Mouse (Mus musculus) midbrain, embryonic 11.5 days (tissue): Measurements from ENCODE around the gene Clrn3. TPM values are rescaled to one million over a fixed set of nuclear protein-coding genes. Genes with fewer than 3 reads are reported as not detected.
"Not testable (repeated sequence)": the region's sequence is repeated elsewhere in the genome, so short reads cannot be mapped to it uniquely, and the experiment has no call there.

ENCODE experiments used
- ATAC-seq: fragments of 200-750 bp; cut with Nextera tagmentation; 2 replicates; pipeline ENCODE4 v1.8.0; 2017; ENCODE audit warnings: moderate TSS enrichment, moderate library complexity; ENCODE audit not compliant: low FRiP score
- DNase-seq: peaks from one replicate; pipeline ENCODE4 v3.0.0; 2015; ENCODE audit warnings: low spot score; ENCODE audit errors: missing footprints
- H3K27ac ChIP-seq: fragments of 300-500 bp; sonication (generic); 2 replicates; pipeline ENCODE4 v1.5.1; 2014; ENCODE audit warnings: low read depth, low read length
- H3K27me3 ChIP-seq: fragments of 300-500 bp; sonication (generic); 2 replicates; pipeline ENCODE4 v1.6.1; 2014; ENCODE audit warnings: mild to moderate bottlenecking, low read length, moderate library complexity, mixed read lengths; ENCODE audit not compliant: control insufficient read depth, insufficient read depth
- H3K36me3 ChIP-seq: fragments of 300-500 bp; sonication (generic); 2 replicates; pipeline ENCODE4 v1.6.1; 2014; ENCODE audit warnings: mild to moderate bottlenecking, low read length, moderate library complexity, mixed read lengths; ENCODE audit not compliant: control insufficient read depth, insufficient read depth
- H3K4me1 ChIP-seq: fragments of 300-500 bp; sonication (generic); 2 replicates; pipeline ENCODE4 v1.6.1; 2014; ENCODE audit warnings: low read length; ENCODE audit not compliant: control insufficient read depth, insufficient read depth
- H3K4me2 ChIP-seq: fragments of 300-500 bp; sonication (generic); 2 replicates; pipeline ENCODE4 v1.6.1; 2014; ENCODE audit warnings: mild to moderate bottlenecking, moderate library complexity
- H3K4me3 ChIP-seq: fragments of 300-500 bp; sonication (generic); 2 replicates; pipeline ENCODE4 v1.5.1; 2014; ENCODE audit warnings: low read depth, low read length
- H3K9ac ChIP-seq: fragments of 300-500 bp; sonication (generic); 2 replicates; pipeline ENCODE4 v1.6.1; 2014; ENCODE audit warnings: low read length
- H3K9me3 ChIP-seq: fragments of 300-500 bp; sonication (generic); 2 replicates; pipeline ENCODE4 v1.6.1; 2016; ENCODE audit warnings: low read length; ENCODE audit not compliant: control insufficient read depth
- whole genome bisulfite sequencing: fragments of 180-500 bp; shearing (Covaris S2); extraction: QIAGEN DNeasy Blood & Tissue Kit; methylation state at CpG from one replicate; pipeline ENCODE4 v1.1.7; 2014; 5-methylcytosine and 5-hydroxymethylcytosine counted together
- polyA plus RNA-seq: library from polyadenylated mRNA; unstranded; fragments of >200 nt; fragmentation: Nextera tagmentation; extraction: Ambion mirVana; gene quantifications from 2 replicates; pipeline ENCODE4 v1.2.1, GENCODE M21; 2014

Gene Clrn3
- not detected in 2 replicates for polyA plus RNA-seq

DNA sequence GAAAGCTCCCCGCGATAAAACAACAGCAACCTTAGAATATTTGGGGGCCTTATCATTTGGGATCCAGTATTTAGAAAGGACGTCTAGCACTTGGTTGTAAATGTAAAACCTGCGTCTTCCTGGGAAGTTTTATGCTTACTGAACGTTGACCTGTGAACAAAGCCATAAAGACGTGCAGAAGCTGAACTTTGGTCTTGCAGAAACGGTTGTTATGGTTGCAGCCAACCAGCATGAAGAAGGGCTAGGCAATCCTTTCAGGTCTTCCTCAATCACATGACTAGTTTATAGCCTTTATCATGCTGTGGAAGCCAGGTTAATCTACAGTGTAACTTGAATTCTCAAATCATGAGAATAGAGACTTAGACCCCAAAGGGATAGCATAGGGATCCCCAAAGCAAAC is at the start of gene Clrn3:
Gene Clrn3, minus strand, starts transcription at position 140 of the 400 bp plus-strand sequence.
- Histone ChIP-seq H3K4me3 (no peak within 1 kb of the TSS), H3K4me1 (no peaks in the 10 kb centered on the region), H3K27me3 (no peaks in the 10 kb centered on the region), H3K27ac (no peak within 1 kb of the TSS), H3K9me3 (no peaks in the 10 kb centered on the region), H3K9ac (no peak within 1 kb of the TSS), H3K4me2 (no peak within 1 kb of the TSS), H3K36me3 (no peaks in the 10 kb centered on the region)
- DNase-seq, result no peak
- ATAC-seq, result no peak
- 85% methylated on average over 7 of the region's 7 CpGs for WGBS

DNA sequence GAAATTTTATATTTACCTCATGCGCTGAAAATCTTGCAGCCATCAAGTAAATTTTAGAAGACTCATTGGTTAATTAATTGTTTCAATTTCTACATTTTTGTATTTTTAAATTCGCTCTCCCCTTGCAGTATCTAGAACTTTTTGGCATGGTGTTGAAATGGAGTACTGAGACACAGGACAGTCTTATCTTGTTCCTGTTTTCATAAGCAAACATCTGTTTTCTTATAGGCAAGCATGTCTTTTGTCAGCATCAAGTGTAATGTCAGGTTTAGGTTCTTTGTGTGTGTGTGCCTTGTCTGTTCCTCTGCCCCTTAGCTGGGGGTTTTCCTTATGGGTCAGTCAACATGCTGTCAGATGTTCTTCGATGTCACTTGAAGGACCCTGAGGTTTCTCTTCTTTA is 47.9 kb upstream of the Clrn3 start:
- Histone ChIP-seq H3K4me1 (no peaks in the 10 kb centered on the region), H3K27me3 (no peaks in the 10 kb centered on the region), H3K4me3 (no peak overlapping the region), H3K4me2 (no peak overlapping the region), H3K9ac (no peak overlapping the region), H3K36me3 (no peaks in the 10 kb centered on the region), H3K9me3 (no peaks in the 10 kb centered on the region), H3K27ac (no peak overlapping the region)
- 95% methylated on average over 3 of the region's 3 CpGs for whole genome bisulfite sequencing
- DNase-seq (no peak), ATAC-seq (no peak)

DNA sequence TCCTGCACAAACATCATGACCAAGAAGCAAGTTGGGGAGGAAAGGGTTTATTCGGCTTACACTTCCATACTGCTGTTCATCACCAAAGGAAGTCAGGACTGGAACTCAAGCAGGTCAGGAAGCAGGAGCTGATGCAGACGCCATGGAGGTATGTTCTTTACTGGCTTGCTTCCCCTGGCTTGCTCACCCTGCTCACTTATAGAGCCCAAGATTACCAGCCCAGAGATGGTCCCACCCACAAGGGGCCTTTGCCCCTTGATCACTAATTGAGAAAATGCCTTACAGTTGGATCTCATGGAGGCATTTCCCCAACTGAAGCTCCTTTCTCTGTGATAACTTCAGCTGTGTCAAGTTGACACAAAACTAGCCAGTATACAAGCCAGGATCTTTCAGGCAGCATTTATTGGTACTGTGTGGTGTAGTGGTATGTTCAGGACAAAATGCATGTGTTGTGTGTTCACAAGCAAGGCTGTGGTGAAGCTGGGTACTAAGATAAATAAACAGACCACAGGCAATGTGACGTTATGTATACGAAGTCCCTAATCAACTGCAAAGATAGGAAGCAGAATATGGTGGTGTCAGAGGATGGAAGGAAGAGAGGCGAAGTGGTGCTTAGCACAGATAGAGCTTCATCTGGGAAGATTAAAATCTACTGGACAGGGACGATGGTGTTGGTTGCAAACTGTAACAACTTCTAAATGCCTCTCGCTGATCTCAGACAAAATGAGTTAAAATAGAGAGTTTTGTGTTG is 47.0 kb upstream of the Clrn3 start:
- H3K27me3 ChIP-seq, H3K27ac ChIP-seq, DNase-seq, H3K4me3 ChIP-seq, ATAC-seq, H3K4me2 ChIP-seq, H3K4me1 ChIP-seq, H3K9me3 ChIP-seq, H3K36me3 ChIP-seq, H3K9ac ChIP-seq: not testable (repeated sequence)
- WGBS, result 84% methylated on average over 6 of the region's 7 CpGs

DNA sequence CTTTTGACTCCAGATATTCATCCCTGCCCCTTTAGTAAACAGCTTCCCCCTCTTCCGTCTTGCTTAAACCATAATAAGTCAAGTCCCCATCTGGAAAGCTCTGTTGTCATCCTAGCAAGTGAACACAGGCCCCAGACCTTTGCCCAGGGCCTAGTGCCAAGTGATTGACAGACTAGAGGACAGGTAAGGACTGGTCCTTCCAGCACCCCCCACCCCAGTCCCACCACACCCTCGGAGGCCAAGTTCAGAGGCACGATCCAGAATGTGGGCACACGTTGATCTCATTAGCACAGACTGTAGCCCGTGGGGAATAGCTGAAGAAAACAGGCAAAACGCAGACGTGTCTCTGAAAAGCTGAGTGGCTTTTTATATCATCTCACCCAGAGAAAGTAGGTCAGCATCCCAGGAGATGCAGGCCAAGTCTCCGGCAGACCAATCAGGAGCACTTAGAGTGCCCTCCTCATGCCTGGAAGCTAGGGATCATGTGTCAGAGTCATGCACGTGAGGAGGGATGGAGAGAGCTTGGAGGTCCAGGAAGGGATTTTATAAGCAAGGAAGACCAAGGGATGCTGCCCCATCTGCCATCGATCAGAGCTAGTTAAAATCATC is 43.6 kb upstream of the Clrn3 start:
- Histone ChIP-seq H3K9ac (no peak overlapping the region), H3K36me3 (no peaks in the 10 kb centered on the region), H3K27me3 (no peaks in the 10 kb centered on the region), H3K4me2 (no peak overlapping the region), H3K4me3 (no peak overlapping the region), H3K27ac (no peak overlapping the region), H3K4me1 (no peaks in the 10 kb centered on the region), H3K9me3 (no peaks in the 10 kb centered on the region)
- ATAC-seq, result no peak
- DNase-seq, result no peak
- 77% methylated on average over 10 of the region's 10 CpGs for WGBS

DNA sequence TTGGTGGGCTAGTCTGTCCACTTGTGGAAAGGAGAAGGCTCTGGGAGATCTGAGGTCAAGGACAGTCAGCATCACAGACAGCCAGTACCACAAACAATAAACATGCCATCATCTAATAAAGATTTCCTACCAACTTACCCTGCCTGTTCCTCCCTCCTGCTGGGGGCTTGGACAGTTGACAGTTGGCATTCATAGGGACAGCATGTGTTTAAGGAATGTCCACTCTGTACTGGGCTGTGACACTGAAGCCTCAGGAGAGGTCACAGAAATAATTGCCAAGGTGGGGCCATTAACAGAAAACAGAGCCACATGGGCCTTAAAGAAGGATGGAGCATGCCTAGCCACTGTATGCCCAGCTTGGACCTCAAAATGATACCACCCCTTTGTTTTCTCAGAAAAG is 42.9 kb upstream of the Clrn3 start:
- Histone ChIP-seq H3K36me3 (no peaks in the 10 kb centered on the region), H3K4me3 (no peak overlapping the region), H3K4me2 (no peak overlapping the region), H3K27ac (no peak overlapping the region), H3K9me3 (no peaks in the 10 kb centered on the region), H3K9ac (no peak overlapping the region), H3K27me3 (no peaks in the 10 kb centered on the region), H3K4me1 (no peaks in the 10 kb centered on the region)
- no peak for ATAC-seq
- DNase-seq, result no peak

DNA sequence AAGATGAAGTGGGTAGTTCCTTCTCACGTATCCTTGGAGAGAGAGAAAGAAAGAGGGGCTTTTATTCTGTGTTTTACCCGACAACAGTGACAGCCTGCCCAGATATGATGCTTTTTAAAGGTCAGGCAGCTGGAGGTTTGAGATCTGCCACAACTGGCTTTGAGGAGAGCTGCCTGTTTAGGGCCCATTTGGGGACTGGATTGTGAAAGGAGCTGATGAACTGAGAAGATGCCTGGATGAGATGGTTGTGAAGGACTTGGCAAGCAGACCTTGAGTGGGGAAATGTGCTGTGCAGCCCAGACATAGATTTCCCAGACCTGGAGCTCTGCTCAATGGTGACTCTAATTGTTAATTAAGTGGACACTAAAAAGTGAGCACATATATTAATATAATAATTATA is 40.1 kb upstream of the Clrn3 start:
- Histone ChIP-seq H3K9me3 (no peaks in the 10 kb centered on the region), H3K4me1 (no peaks in the 10 kb centered on the region), H3K27ac (no peak overlapping the region), H3K36me3 (no peaks in the 10 kb centered on the region), H3K9ac (no peak overlapping the region), H3K27me3 (no peaks in the 10 kb centered on the region), H3K4me3 (no peak overlapping the region), H3K4me2 (no peak overlapping the region)
- 71% methylated on average over 2 of the region's 2 CpGs for WGBS
- ATAC-seq, result no peak
- no peak for DNase-seq

DNA sequence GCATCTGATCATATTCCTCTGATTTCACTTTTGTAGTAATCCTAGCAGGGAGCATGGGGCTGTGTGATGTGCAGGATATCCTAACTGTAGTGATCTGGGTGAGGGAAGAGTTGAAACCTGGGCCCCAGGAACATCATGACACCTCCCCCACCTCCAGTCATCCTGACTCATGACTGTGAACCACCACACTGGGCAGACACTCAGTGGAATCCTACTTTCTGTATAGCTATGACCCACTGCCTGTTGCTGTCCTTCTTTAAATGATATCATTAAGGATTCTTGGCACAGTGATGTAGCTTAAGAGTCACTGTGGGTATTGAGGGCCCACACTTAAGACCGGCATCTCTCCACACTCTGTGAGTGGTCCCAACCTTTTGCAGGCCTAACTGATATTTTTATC is 39.1 kb upstream of the Clrn3 start:
- H3K9me3 ChIP-seq, result no peaks in the 10 kb centered on the region
- H3K27ac ChIP-seq, result no peak overlapping the region
- no peak overlapping the region for H3K4me2 ChIP-seq
- 91% methylated on average over 1 of the region's 1 CpGs for WGBS
- no peaks in the 10 kb centered on the region for H3K36me3 ChIP-seq
- H3K9ac ChIP-seq, result no peak overlapping the region
- DNase-seq, result no peak
- H3K4me1 ChIP-seq, result no peaks in the 10 kb centered on the region
- H3K4me3 ChIP-seq, result no peak overlapping the region
- ATAC-seq, result no peak
- no peaks in the 10 kb centered on the region for H3K27me3 ChIP-seq

DNA sequence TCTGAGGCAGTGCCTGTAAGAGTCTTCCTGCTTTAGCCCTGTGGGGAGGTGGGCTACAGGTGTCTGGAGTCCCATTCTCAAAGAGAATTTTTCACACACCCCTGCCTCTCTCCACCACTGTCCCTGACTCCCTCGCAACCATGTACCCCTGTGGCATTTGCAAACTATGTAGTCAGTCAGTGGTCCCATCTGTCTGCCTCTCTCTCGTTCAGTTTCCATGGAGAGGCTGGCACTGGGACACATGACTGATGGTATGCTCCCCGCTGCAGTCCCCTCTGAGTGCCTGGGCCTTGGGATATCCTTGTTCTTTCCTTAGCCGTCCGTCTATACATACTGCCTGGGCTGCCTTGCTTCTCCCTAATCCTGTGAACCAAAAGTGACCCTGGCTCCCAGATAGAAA is 37.6 kb upstream of the Clrn3 start:
- no peaks in the 10 kb centered on the region for H3K27me3 ChIP-seq
- no peaks in the 10 kb centered on the region for H3K9me3 ChIP-seq
- H3K4me2 ChIP-seq, result no peak overlapping the region
- no peak overlapping the region for H3K9ac ChIP-seq
- WGBS, result 80% methylated on average over 5 of the region's 5 CpGs
- DNase-seq, result no peak
- no peak overlapping the region for H3K27ac ChIP-seq
- no peaks in the 10 kb centered on the region for H3K4me1 ChIP-seq
- no peak overlapping the region for H3K4me3 ChIP-seq
- no peaks in the 10 kb centered on the region for H3K36me3 ChIP-seq
- no peak for ATAC-seq

DNA sequence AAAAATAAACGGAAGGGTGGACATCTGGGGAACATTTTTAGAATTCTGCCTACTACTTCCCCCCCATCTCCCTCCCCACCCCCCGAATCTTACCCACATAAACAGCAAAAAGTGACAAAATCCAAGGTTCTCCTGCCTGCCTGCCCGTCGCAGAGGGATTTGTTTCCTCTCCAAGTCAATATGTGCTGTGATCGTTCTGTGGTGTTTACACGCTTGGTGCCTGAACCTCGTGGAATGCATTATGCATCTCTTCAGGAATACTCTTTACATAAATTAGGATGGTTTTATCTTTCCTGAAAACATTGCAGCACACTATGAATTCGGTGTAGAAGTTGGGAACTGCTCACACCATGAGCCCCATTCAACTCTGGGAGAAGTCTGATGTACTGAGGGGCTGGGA is 35.6 kb upstream of the Clrn3 start:
- WGBS, result 77% methylated on average over 8 of the region's 8 CpGs
- no peak for ATAC-seq
- Histone ChIP-seq H3K9ac (no peak overlapping the region), H3K4me2 (no peak overlapping the region), H3K27me3 (no peaks in the 10 kb centered on the region), H3K36me3 (no peaks in the 10 kb centered on the region), H3K9me3 (no peaks in the 10 kb centered on the region), H3K4me1 (no peaks in the 10 kb centered on the region), H3K4me3 (no peak overlapping the region), H3K27ac (no peak overlapping the region)
- DNase-seq, result no peak
